Mouse (Mus musculus) MEL-GATA-1-ER (cell line): ENCODE measurements at regions not wholly inside any gene's neighbourhood (a gene's known extent, or its start where the extent isn't known, plus 50 kb on each side); places are given as distances from the start of the nearest gene placed in this dataset.

ENCODE experiments used
- DNase-seq: peaks from one replicate; pipeline ENCODE4 v3.0.0-alpha.2; 2012; ENCODE audit warnings: low read depth; ENCODE audit errors: extremely low read depth

DNA sequence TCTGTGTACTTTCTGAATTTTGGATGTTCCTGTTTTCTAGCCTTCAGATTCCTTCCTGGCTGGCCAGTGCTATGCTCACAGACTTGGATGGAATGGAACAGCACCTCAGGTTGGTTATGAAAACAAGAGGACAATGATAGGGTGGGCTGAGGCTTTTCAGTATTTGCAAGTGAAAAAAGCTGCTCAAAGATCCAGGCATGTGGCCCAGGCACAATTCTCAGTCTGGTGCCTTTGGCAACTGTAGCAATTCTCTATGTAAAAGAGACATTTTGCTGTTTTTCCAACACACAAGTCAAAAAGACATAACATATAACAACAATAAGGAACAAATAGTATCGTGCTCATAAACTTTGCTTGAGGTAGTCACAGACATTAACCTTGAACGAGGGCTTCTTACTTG lies 363.4 kb upstream of the Pik3r1 start:
- no peak for DNase-seq

GRCm38 (mm10) chr13:102132154-102132553 lies 364.1 kb upstream of the Pik3r1 start:
- no peak for DNase-seq

DNA sequence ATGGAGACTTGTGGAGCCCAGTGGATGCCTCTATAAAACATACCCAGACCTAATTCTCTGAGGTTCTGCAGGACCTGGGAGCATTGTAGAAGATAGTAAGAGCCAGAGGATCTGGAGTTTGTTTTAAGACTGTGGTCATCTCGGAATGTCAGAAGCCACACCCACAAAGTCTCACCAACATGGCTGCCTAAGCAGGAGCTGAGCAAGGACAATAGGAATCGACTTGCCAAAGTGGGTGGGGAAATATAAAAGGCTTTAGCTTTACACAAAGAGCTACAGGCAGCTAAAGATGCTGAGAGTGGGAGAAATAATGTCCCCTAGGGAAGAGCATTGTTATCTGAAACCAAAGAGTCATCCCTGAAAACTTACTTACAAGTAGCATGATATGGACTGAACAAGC lies 364.7 kb upstream of the Pik3r1 start:
- no peak for DNase-seq

GRCm38 (mm10) chr13:102135210-102135609 lies 367.2 kb upstream of the Pik3r1 start:
- DNase-seq, result no peak

GRCm38 (mm10) chr13:102142986-102143385 lies 375.0 kb upstream of the Pik3r1 start:
- no peak for DNase-seq

GRCm38 (mm10) chr13:102143848-102144247 lies 375.8 kb upstream of the Pik3r1 start:
- DNase-seq, result no peak

DNA sequence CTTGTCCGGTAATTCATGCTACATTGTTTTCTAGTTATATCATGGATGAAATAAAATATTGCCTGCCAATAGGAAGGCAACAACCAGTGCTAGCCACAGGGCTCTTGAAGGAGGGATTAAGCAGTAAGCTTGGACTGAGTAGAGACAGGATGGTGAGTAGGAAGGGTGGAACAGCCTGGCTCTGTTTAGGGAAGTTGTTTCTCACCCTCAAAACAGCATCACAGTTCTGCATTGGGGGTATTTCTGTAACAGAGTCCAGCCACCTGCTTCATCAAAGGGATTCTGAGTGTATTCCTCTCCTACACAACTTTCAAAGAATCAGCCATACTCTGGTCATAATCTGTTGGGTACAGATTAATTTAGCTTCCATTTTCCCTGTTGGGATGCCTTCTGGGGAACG lies 380.0 kb upstream of the Pik3r1 start:
- no peak for DNase-seq

DNA sequence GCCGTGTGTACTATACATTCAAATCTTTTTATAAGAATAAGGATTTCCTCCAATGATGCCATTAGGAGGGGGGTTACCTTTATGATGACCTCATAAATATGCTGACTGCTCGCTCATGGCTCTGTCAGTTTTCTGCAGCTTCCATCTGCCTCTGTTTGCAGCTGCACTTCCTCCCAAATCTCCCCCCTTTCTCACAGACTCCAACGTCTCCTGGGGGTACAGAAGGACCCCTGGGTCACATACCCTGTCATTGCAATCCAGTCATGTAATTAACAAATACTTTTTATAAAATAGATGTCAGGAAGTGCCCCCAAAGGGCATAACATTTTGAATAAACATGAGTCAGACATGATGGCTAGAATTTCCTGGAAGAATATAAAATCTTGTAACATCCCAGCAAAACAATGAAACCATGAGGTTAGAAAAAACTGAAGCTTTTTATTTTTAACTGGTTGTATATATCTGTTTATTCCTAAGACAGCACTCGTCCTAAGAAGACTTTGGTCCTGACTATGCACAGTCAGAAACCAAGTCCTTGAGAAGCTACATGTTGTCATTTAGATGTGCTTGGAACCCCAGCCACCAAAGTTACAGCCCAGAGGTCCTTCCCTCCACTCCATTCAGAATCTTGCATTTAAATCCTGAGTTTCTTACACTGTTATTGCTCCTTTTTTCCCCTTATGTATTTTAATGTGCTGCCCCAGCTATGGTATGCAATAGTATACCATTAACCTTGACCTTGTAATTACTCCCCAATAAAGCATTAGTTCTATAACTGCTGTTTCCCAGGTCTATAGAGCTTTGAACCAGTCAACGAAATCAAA lies 386.0 kb upstream of the Pik3r1 start:
- no peak for DNase-seq

DNA sequence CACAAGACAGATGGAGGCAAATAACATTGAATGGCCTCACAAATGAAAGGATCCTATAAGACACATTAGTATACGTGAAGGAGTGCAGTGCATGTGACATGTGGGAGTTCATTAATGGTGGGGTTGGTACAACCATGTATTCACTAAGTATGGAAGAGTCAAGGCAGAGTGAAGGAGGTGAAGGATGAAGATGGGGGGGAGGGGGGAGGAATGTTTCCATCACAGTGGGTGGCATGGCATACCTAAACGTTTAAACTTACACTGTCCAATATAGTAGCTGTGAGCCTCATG lies 386.5 kb upstream of the Pik3r1 start:
- DNase-seq, result no peak

DNA sequence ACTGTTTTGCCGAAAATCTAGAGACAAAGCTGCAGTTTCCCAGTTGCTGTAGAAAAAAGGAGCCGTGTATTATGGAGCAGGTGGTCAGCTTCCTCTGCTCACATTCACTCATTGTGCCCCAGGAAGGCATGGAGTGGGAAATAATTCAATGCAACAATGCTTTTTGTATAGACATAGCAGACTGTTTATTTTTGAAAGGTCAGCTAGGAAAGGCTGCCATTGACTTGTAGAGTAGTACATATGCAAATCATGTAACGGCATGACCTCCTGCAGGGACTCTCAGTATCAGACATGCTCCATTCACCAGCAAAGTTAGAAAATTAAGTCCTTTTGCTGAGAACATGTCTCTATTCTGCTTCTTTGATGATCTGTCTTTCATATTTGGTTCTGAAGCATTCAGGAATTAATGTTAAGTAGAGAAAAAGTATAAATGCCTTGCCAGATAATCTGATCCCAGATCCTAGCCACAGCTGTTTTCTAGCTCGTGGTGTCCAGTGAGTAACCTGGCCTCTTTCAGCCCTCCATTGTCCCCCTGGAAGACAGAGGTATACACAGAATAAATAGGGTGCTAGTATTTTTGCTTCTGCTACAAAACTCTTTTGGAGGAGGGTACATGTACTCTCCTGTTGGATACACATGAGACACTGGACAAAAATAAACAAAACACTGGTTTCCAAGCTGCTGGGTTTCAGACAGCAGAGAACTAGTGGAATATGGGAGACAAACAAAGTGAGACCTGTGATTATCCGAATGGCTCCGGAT lies 389.5 kb upstream of the Pik3r1 start:
- no peak for DNase-seq

- no peak for DNase-seq
Measured at GRCm38 (mm10) chr13:102173382-102174234, 405.6 kb upstream of the Pik3r1 start.

GRCm38 (mm10) chr13:102174431-102174830 lies 406.4 kb upstream of the Pik3r1 start:
- no peak for DNase-seq

DNA sequence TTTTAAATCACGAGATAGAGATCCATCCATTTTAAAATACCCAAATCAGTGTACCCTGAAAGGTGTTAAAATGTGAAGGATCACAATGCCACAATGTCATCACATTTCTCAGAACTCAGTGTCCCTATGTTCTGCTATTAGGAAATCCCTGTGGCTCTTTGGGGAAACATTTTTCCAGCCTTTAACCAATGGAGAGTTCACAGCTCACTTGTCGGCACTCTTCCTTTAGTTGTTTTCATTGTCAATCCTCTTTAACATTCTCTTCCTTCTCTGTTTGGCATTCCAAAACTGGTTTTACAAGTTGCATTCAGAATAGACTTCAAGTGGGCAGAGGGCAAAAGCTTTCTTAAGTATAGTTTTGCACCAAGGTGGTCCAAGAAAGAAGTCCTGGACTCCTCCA lies 406.9 kb upstream of the Pik3r1 start:
- DNase-seq, result no peak

GRCm38 (mm10) chr13:102175406-102175805 lies 407.4 kb upstream of the Pik3r1 start:
- no peak for DNase-seq

GRCm38 (mm10) chr13:102176456-102176855 lies 408.4 kb upstream of the Pik3r1 start:
- no peak for DNase-seq

DNA sequence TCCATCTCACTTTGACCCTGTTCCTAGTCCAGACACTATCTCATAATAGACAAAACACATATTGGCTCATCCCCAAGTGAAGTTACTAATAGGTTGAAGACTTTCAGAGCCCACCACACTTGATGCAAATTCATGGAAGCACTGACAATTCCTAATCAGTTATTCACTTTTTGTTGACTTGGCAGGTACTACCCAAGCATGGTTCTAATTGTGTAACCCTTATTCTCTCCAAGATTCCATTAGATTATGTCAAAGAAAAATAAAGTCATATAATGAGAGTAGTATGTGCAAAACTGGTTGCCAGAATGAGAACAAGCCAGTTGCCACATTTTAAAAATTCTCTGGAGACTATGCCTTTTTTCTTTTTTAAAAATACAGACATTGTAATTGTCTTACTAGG lies 426.7 kb upstream of the Pik3r1 start:
- DNase-seq, result no peak

DNA sequence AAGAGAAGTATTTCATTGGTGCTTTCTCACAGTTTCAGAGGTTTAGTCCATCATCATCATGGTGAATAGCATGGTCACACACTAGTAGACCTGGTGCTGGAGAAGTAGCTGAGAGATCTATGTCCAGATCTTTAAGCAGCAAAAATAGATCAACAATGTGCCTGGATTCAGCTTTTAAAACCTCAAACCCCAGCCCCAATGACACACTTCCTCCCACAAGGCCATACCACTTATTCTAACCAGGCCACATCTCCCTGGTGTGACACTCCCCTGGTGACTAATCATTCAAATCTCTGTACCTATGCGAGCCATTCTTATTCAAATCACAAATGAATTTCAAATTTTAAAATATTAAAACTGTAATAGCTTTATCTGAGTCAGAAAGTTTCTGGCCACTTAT lies 434.3 kb upstream of the Pik3r1 start:
- no peak for DNase-seq

GRCm38 (mm10) chr13:102218486-102218885 lies 450.5 kb upstream of the Pik3r1 start:
- DNase-seq, result no peak

DNA sequence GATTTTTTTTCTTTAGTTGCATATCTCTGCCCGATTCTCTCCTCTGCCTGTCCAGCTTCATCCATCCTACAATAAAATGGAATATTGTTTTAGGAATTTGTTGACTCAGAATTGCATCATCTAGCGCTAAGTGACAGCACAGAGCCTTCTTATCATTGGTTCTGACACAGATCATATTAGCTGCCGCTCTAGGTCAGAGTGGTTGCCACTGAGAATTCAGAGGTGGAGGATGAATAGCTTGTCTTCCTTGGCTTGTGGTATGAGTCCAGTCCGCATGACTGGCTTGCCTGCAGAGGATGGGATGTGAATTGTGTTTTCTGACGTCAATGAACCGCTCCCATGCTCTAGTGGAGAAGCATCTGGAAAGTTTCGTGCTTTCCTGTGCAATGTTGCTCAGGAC lies 462.3 kb upstream of the Cd180 start:
- no peak for DNase-seq

- no peak for DNase-seq
Measured at GRCm38 (mm10) chr13:102232291-102232936, 460.9 kb upstream of the Cd180 start.

DNA sequence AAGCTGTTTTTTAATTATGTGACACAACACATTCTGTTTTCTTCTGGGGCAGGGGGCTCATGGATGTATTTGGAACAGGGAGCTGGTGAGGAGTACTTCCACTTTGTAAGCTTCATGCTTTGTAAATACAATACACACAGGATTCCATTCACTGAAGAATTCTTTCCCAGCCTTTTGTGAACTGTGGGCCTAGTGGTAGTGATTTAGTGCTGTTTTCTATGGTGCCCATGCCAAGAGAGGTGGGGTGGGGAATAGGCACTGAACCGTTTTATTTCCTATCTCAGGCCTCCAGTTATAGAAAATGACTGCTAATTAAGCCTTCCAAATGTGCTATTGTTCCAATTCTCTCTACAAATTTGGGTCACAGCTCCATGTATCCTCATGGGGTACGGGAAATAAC lies 442.5 kb upstream of the Cd180 start:
- no peak for DNase-seq

DNA sequence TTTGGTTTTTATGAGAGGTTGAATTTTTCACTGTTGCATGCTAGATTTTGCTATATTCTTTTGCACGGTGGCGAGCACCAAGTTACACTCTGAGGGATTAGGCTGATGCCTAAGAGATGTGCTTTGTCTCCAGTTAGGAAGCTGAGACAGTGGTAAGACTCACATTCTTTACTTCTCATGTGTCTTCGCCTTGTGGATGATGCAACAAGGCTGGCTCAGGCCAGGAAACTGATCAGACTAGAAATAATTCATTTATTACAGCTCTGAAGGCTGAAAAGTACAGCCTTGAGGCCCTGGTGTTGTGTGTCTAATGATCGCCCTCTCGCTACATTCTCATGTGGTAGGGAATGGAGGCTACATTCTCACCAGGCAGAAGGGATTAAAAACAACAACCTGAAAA lies 441.6 kb upstream of the Cd180 start:
- DNase-seq, result no peak
